Mouse (Mus musculus) gastrocnemius, adult 18-20 months (tissue): ENCODE measurements at regions not wholly inside any gene's neighbourhood (a gene's known extent, or its start where the extent isn't known, plus 50 kb on each side); places are given as distances from the start of the nearest gene placed in this dataset.

ENCODE experiments used
- DNase-seq: peaks from one replicate; pipeline ENCODE4 v3.0.0; 2021; ENCODE audit warnings: low spot score

DNA sequence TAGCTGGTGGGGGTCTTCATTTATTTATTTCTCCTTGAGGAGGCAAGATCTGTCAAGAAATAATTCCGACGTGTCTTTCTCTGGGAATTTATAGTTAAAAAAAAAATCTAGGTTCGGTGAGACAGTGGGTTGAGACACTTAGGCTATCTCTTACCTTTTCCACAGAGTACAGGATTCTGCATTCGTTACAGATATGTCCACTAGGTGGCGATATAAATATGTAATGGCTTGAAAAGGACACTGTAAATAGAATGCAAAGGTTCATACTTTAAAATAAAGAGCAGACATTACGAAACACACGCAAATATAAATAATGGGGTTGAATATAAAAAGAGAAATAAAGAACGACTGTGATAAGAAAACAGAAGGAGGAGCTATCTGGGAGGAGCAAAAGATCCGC is 517.5 kb downstream of the Cps1 start:
- peak; percentile 2 for DNase-seq

GRCm38 (mm10) chr1:67640766-67641165 is 517.9 kb downstream of the Cps1 start:
- DNase-seq, result no peak

DNA sequence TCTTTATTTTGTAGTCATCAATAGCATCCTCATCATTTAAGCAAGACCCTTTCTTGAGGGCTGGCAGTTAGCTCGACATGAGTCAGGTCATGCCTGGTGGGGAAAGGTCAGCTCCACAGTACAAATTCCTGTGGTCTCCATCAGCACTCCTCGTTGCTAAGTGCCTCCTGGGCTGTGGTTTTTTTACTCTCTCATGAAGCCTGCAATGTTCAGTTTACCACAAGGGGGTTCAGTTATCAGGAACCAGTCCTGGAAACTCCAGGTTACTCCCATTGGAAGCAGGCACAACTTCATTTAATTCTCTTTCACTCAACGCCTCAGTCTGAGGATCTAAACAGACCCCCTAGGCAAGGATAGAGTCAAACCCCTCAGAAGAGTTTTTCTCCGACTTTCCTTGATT is 520.8 kb downstream of the Cps1 start:
- no peak for DNase-seq
